Mouse (Mus musculus): ENCODE measurements around the gene Gm44790.
"Not testable (repeated sequence)": the region's sequence is repeated elsewhere in the genome, so short reads cannot be mapped to it uniquely, and the experiment has no call there.

The Gm44790 gene

DNA sequence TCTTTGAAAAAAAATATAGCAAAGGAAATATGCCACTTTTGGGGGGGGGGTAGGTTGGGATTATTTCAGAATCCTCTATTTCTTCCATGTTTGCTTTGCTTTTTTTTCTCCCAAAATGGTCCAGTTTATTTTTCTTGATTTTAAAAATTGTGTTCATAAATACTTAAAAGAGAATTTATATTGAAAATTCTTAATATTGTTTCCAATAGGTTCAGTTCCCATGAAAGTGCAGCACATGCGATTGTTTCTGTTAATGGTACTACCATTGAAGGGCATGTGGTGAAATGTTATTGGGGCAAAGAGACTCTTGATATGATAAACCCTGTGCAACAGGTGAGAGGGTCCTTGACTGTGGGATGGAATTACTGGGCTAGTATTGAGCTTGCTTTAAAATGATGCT lies at the start of gene Gm44790:
Gene Gm44790 (plus strand): TSS at position 301 of the 400 bp plus-strand sequence.
- DNase-seq (ENCODE audit: low spot score in 2 of 2), result no peak

- DNase-seq (ENCODE audit: low spot score in 2 of 2), result no peak
Measured at GRCm38 (mm10) chr6:86378341-86378740, 48.1 kb upstream of the Gm44790 start.

GRCm38 (mm10) chr6:86380112-86380511 lies 46.3 kb upstream of the Gm44790 start:
- not testable (repeated sequence) for DNase-seq (ENCODE audit: low spot score in 2 of 2)

DNA sequence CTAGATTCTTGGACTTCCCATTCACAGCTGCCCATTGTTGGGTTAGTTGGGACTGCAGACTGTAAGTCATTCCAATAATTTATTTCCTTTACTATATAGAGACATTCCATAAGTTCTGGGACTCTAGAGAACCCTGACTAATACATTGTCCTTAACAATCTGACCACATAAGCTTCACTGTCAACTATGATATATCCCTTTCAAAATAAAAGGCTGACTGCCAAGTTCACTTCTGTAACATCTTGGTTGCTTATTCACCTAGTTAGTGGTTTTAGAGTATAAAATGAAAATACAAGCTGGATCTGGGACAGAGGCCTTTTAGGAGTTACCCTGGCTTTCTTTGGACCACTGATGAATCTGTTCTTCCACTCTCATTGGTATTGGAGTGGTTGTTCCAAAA lies 43.9 kb upstream of the Gm44790 start:
- no peak for DNase-seq (ENCODE audit: low spot score in 2 of 2)

DNA sequence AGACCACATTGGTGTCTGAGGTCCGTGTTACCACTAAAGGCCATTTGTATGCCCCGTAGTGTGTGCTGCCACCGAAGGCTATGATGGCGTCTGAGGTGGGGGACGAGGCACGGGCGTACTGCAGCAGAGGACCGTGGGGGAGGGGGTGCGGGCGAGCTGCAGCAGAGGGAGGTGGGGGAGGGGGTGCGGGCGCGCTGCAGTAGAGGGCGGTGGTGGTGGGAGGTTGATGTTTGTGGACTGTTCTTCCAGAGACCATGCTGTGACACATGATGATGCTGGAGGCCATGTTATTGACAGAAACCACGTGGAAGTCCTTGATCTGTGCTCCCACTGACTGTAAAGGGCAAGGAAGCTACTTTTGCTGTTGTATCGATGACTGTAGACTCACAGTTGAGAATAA lies 43.1 kb upstream of the Gm44790 start:
- no peak for DNase-seq (ENCODE audit: low spot score in 2 of 2)

GRCm38 (mm10) chr6:86384692-86385091 lies 41.8 kb upstream of the Gm44790 start:
- no peak for DNase-seq (ENCODE audit: low spot score in 2 of 2)

GRCm38 (mm10) chr6:86385362-86386104 lies 40.9 kb upstream of the Gm44790 start:
- DNase-seq (ENCODE audit: low spot score in 2 of 2), result no peak

DNA sequence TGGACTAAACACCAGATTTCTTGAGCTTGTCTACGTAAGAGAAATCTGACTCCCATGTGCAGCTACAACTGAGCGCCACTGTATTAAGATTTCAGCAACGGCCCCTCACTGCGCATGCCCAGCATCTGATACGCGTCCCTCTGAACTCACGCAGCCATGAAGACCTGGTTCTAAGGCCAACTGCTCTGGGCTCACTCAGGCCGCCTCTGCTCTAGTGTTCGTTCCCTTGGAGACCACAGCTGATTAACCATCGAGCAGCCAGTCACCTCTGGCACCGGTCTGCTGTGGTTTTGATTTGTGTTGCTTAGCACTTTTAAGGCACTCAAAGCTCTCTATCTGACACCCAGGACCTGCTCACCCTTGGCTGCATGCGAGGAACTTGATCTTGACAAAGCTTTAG lies 39.1 kb upstream of the Gm44790 start:
- no peak for DNase-seq (ENCODE audit: low spot score in 2 of 2)

DNA sequence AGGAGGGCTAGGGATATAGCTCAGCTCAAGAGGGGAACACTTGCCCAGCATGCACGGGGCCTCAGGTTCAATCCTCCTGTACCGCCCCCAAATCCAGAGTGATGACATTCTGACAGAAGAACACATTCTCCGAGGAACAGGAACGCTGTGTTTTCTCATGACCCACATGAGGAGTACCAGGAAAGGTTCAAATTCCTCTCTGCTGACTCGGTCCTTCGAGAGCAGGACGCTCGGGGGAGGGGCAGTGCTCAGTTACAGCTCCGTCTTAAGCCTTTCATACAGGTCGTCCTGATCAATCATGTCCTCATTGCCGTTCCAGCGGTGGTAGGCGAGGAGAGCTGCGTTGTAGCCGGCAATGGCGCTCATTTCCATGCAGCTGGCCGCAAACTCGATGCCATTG lies 38.0 kb upstream of the Gm44790 start:
- no peak for DNase-seq (ENCODE audit: low spot score in 2 of 2)

DNA sequence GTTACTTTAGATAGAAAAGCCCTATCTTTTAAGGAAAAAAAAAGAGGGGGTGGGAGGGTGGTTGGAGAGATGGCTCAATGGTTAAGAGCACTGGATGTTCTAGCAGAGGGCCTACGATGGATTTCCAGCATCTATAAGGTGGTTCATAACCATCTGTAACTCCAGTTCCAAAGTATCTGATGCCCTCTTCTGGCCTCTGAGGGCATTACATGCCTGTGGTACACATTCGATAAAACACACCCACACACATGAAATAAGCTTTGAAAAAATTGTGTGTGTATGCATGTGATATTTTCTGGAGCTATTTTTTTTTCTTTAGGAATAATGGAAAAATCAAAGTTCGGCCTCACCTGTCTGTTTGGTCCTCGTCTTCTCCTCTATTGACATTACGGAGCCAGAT lies 35.1 kb upstream of the Gm44790 start:
- DNase-seq (ENCODE audit: low spot score in 2 of 2), result no peak

- no peak for DNase-seq (ENCODE audit: low spot score in 2 of 2)
Measured at GRCm38 (mm10) chr6:86393187-86393586, 33.3 kb upstream of the Gm44790 start.

- DNase-seq (ENCODE audit: low spot score in 2 of 2), result no peak
Measured at GRCm38 (mm10) chr6:86394078-86394720, 32.3 kb upstream of the Gm44790 start.

DNA sequence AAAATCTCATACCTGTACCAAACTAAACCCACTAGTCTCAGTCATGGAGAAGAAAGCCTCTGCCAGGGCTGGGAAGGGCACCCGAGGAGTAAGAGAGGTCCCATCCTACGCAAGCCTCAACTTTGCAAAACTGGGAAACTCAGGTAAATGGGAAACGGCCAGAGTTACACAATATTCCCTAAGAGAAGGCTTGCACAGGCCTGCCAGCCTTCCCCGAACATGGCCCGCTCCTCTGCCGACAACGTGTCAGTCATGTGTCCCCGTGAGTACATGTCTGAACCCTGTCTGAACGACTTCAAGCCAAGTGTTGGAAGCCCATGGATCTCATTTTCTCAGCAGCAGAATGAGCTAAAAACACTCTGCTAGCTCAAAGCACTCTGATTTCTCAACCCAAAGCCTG lies 31.4 kb upstream of the Gm44790 start:
- DNase-seq (ENCODE audit: low spot score in 2 of 2), result peak in 1 of 2 experiments; percentile 54

- no peak for DNase-seq (ENCODE audit: low spot score in 2 of 2)
Measured at GRCm38 (mm10) chr6:86395969-86396368, 30.5 kb upstream of the Gm44790 start.

- peak; percentile 87 to 91 for DNase-seq (ENCODE audit: low spot score in 2 of 2)
Measured at GRCm38 (mm10) chr6:86396581-86397256, 29.7 kb upstream of the Gm44790 start, which contains the start of gene Pcyox1. Gene Pcyox1 (minus strand): TSS chr6:86397154.

GRCm38 (mm10) chr6:86397257-86397980 lies 29.0 kb upstream of the Gm44790 start:
- no peak for DNase-seq (ENCODE audit: low spot score in 2 of 2)

GRCm38 (mm10) chr6:86398986-86399385 lies 27.5 kb upstream of the Gm44790 start:
- no peak for DNase-seq (ENCODE audit: low spot score in 2 of 2)

- DNase-seq (ENCODE audit: low spot score in 2 of 2), result no peak
Measured at GRCm38 (mm10) chr6:86399995-86400394, 26.5 kb upstream of the Gm44790 start.

DNA sequence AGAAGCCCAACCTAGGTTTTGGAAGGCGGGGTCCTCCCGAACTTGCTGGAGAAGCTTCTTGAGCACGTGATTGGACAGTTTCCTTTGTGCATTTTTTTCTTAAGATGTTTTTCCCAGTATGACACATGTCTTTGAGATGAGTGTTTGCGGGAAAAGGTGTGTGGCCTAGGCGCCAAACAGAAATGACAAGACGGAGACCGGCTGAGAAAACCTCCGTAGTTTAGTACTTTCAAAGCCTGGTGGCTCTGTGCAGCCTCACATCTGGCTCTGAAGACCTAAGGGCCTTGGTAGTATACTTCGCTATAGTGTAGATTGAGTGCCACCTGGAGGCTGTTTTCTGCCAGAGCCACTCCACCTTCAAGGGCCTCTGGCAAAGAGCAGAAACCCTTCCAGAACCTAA lies 25.5 kb upstream of the Gm44790 start:
- peak; percentile 68 to 76 for DNase-seq (ENCODE audit: low spot score in 2 of 2)

DNA sequence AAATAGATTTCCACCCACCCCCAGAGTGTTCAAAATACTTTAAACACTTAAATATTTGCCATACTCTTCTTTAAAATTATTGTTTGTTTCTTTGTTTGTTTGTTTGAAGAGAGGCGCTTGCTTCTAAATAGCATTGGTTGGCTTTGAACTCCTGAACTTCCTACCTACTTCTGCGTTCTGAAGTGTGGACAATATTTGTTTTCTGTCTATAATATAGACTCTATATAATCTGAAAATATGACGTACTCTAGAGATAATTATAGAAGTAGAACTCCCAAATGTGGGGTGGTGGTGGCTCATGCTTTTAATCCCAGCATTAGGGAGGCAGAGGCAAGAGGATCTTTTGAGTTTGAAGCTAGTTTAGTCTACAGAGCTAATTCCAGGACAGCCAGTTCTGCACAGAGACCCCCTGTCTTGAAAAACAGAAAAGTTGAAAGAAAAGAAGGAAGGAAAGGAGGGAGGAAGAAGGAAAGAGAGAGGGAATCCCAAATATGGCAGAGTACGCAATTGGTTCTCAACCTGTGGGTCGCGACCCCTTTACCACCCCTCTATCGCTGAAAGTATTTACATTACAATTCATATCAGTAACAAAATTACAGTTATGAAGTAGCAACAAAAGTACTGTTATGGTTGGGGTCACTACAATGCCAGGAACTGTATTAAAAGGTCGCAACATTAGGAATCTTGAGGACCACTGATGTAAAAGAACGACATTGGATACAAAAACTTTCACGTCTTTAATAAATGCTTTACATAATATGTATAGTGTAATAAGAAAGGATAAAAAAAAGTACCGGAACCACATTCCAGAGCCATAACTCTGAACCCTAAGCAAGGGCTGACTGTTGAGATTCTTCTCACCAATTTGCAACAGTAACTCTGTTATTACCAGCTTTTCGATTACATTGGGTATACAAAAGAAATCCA lies 23.5 kb upstream of the Gm44790 start:
- no peak for DNase-seq (ENCODE audit: low spot score in 2 of 2)

DNA sequence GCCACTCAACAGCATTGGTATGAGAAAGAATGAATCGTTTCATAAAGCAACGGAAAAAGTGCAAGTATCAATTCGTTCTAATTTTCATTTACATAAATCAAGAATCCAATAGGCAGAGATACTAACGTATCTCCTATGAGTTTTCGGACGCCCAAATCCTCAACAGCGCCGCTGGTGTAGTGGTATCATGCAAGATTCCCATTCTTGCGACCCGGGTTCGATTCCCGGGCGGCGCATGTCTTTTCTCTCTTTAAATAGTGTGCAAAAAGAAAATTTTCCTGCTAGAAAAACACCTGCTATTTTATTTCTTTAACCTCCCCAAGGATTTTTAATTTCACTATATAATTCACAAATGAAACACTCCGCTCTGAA lies 22.7 kb upstream of the Gm44790 start:
- peak; percentile 82 to 87 for DNase-seq (ENCODE audit: low spot score in 2 of 2)

Data from urinary bladder, postnatal 36 days (tissue).